Mouse (Mus musculus) lung, postnatal 0 days (tissue): ENCODE results near the gene Sos2.

Source experiments
- CTCF ChIP-seq: IDR thresholded peaks from 2 replicates; pipeline ENCODE4 v1.5.1; 2016; ENCODE audit warnings: antibody characterized with exemption, mild to moderate bottlenecking
- EP300 ChIP-seq: IDR thresholded peaks from 2 replicates; pipeline ENCODE4 v1.6.1; 2016; ENCODE audit warnings: antibody characterized with exemption, mild to moderate bottlenecking, control low read depth

- no peak for TF ChIP-seq CTCF
- no peak for TF ChIP-seq EP300
Measured at GRCm38 (mm10) chr12:69730306-69730705, 48.7 kb upstream of the Sos2 start.
